Mouse (Mus musculus) heart, postnatal 14 days (tissue): ENCODE results near the gene Galnt3. TPM values are rescaled to one million over a fixed set of nuclear protein-coding genes. Genes with fewer than 3 reads are reported as not detected.

Source experiments
- DNase-seq, 2 experiments: peaks; one replicate each; pipeline ENCODE4 v3.0.0; 2021 to 2022
- intact Hi-C: fragments of 180-260 bp; cut with DNase I; formaldehyde crosslinking; loops from one replicate; pipeline ENCODE4 v1.15.1; 2025
- total RNA-seq, 2 experiments: library from RNA; stranded (reverse); gene quantifications; 2 replicates each; pipeline ENCODE4 v1.2.3; 2021

Galnt3 gene
- total RNA-seq, 2 experiments from 2014 or later, result 0.32 to 0.33 TPM

- intact Hi-C loops, result loop anchor here (2.0 kb wide), 1 partner anchor 39 kb away; no protein-coding TSS in a partner anchor
Observed at GRCm38 (mm10) chr2:66117686-66118085, 7.1 kb downstream of the Galnt3 start.

GRCm38 (mm10) chr2:66107864-66108514, 16.8 kb downstream of the Galnt3 start:
- intact Hi-C loops, result no loop called here
- DNase-seq, result no peak

More at GRCm38 (mm10) chr2:66117686-66118085, 7.1 kb downstream of the Galnt3 start:
- peak in 1 of 2 experiments; percentile 12 for DNase-seq

GRCm38 (mm10) chr2:66103740-66104436, 20.9 kb downstream of the Galnt3 start:
- intact Hi-C loops, result no loop called here
- no peak for DNase-seq

GRCm38 (mm10) chr2:66101686-66102304, 23.0 kb downstream of the Galnt3 start:
- DNase-seq, result no peak
- intact Hi-C loops, result no loop called here

- no peak for DNase-seq
- intact Hi-C loops, result no loop called here
Observed at GRCm38 (mm10) chr2:66100671-66101351, 24.0 kb downstream of the Galnt3 start.

GRCm38 (mm10) chr2:66100239-66100638, 24.6 kb downstream of the Galnt3 start:
- DNase-seq, result no peak
- intact Hi-C loops, result no loop called here

GRCm38 (mm10) chr2:66094622-66095181, 30.1 kb downstream of the Galnt3 start:
- intact Hi-C loops, result no loop called here
- DNase-seq, result no peak

- no peak for DNase-seq
- intact Hi-C loops, result no loop called here
Observed at GRCm38 (mm10) chr2:66091296-66091695, 33.5 kb downstream of the Galnt3 start.

GRCm38 (mm10) chr2:66081876-66082275, 42.9 kb downstream of the Galnt3 start:
- DNase-seq, result no peak
- intact Hi-C loops, result no loop called here

GRCm38 (mm10) chr2:66080731-66081130, 44.1 kb downstream of the Galnt3 start:
- intact Hi-C loops, result no loop called here
- no peak for DNase-seq

- DNase-seq, result no peak
- intact Hi-C loops, result no loop called here
Observed at GRCm38 (mm10) chr2:66069454-66069853, 55.3 kb downstream of the Galnt3 start.

- no peak for DNase-seq
- intact Hi-C loops, result no loop called here
Observed at GRCm38 (mm10) chr2:66063291-66063690, 61.5 kb downstream of the Galnt3 start.

- intact Hi-C loops, result loop anchor here (5.0 kb wide), 1 partner anchor 252 kb away; no protein-coding TSS in a partner anchor
- no peak for DNase-seq
Observed at GRCm38 (mm10) chr2:66044405-66045089, 80.2 kb downstream of the Galnt3 start.

- DNase-seq, result no peak
- intact Hi-C loops, result loop anchor here (5.0 kb wide), 1 partner anchor 251 kb away; no protein-coding TSS in a partner anchor
Observed at GRCm38 (mm10) chr2:66043441-66044404, 81.1 kb downstream of the Galnt3 start.

GRCm38 (mm10) chr2:66041917-66042419, 82.8 kb downstream of the Galnt3 start:
- DNase-seq, result no peak
- intact Hi-C loops, result loop anchor here (5.0 kb wide), 1 partner anchor 250 kb away; no protein-coding TSS in a partner anchor

- intact Hi-C loops, result loop anchor here (5.0 kb wide), 1 partner anchor 249 kb away; no protein-coding TSS in a partner anchor
- DNase-seq, result no peak
Observed at GRCm38 (mm10) chr2:66041203-66041916, 83.4 kb downstream of the Galnt3 start.

- no peak for DNase-seq
- intact Hi-C loops, result loop anchor here (5.0 kb wide), 1 partner anchor 248 kb away; no protein-coding TSS in a partner anchor
Observed at GRCm38 (mm10) chr2:66040611-66041010, 84.2 kb downstream of the Galnt3 start.
